Mouse (Mus musculus) intestine, embryonic 14.5 days (tissue): Measurements from ENCODE around the gene Nxph4. TPM values are rescaled to one million over a fixed set of nuclear protein-coding genes. Genes with fewer than 3 reads are reported as not detected.

Source experiments
- ATAC-seq: fragments of 200-750 bp; cut with Nextera tagmentation; replicated peaks from 2 replicates; pipeline ENCODE4 v1.8.0; 2017; ENCODE audit warnings: low read depth, moderate number of reproducible peaks, moderate TSS enrichment, moderate library complexity; ENCODE audit not compliant: low FRiP score, low TSS enrichment
- DNase-seq: peaks from one replicate; pipeline ENCODE4 v3.0.0-alpha.2; 2018; ENCODE audit warnings: low spot score
- H3K27ac ChIP-seq: fragments of 300-500 bp; sonication (generic); 2 replicates; pipeline ENCODE4 v1.5.1; 2014; ENCODE audit warnings: low read depth, mild to moderate bottlenecking, control low read depth
- H3K27me3 ChIP-seq: fragments of 300-500 bp; sonication (generic); replicated peaks from 2 replicates; pipeline ENCODE4 v1.6.1; 2014; ENCODE audit warnings: low read length, control low read depth; ENCODE audit not compliant: control insufficient read depth, insufficient read depth
- H3K36me3 ChIP-seq: fragments of 300-500 bp; sonication (generic); 2 replicates; pipeline ENCODE4 v1.6.1; 2014; ENCODE audit warnings: low read length, control low read depth; ENCODE audit not compliant: control insufficient read depth, insufficient read depth
- H3K4me1 ChIP-seq: fragments of 300-500 bp; sonication (generic); replicated peaks from 2 replicates; pipeline ENCODE4 v1.6.1; 2014; ENCODE audit warnings: low read length, control low read depth, mixed read lengths; ENCODE audit not compliant: control insufficient read depth, insufficient read depth
- H3K4me2 ChIP-seq: fragments of 300-500 bp; sonication (generic); 2 replicates; pipeline ENCODE4 v1.6.1; 2014; ENCODE audit warnings: low read length
- H3K4me3 ChIP-seq: fragments of 300-500 bp; sonication (generic); 2 replicates; pipeline ENCODE4 v1.5.1; 2014; ENCODE audit warnings: low read depth, low read length, control low read depth, mixed read lengths
- H3K9ac ChIP-seq: fragments of 300-500 bp; sonication (generic); 2 replicates; pipeline ENCODE4 v1.6.1; 2014; ENCODE audit warnings: mild to moderate bottlenecking, low read length
- H3K9me3 ChIP-seq: fragments of 300-500 bp; sonication (generic); 2 replicates; pipeline ENCODE4 v1.6.1; 2016; ENCODE audit warnings: low read length, control low read depth; ENCODE audit not compliant: control insufficient read depth
- WGBS: fragments of 180-500 bp; shearing (Covaris S2); extraction: QIAGEN DNeasy Blood & Tissue Kit; methylation state at CpG from one replicate; pipeline ENCODE4 v1.1.7; 2014; 5-methylcytosine and 5-hydroxymethylcytosine counted together
- polyA plus RNA-seq: library from polyadenylated mRNA; unstranded; fragments of >200 nt; fragmentation: Nextera tagmentation; extraction: Ambion mirVana; gene quantifications from 2 replicates; pipeline ENCODE4 v1.2.1, GENCODE M21; 2014

Nxph4 gene
- polyA plus RNA-seq, 1 experiment from 2014 or later, result 5.5 TPM

DNA sequence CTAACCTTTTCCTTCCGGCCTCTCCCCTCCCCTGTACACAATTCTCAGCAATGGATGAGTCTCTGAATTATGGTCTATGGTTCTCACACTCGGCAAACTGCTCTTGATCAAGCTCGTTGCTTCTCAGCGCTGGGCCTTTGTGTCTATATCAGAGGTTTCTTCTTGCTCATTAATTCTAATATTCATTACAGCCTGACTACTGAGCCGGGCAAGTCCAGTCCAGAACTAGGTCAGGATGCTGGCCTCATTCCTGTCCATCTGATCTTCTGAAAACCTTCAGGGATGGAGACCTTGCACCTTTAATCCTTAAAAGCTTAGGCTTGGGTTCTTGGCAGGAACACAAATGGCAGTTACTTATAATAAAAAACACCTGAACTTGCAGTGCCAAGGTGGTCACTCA, 34.8 kb downstream of the Nxph4 start:
- WGBS, result 79% methylated on average over 5 of the region's 5 CpGs
- H3K4me1 ChIP-seq, result no peaks in the 10 kb centered on the region
- H3K9ac ChIP-seq, result no peak overlapping the region
- H3K4me2 ChIP-seq, result no peak overlapping the region
- DNase-seq (no peak), ATAC-seq (no peak)
- no peaks in the 10 kb centered on the region for H3K9me3 ChIP-seq
- H3K4me3 ChIP-seq, result no peak overlapping the region
- no peaks in the 10 kb centered on the region for H3K27me3 ChIP-seq
- no peak overlapping the region for H3K27ac ChIP-seq
- peaks cover 60% of the 10 kb centered on the region for H3K36me3 ChIP-seq

DNA sequence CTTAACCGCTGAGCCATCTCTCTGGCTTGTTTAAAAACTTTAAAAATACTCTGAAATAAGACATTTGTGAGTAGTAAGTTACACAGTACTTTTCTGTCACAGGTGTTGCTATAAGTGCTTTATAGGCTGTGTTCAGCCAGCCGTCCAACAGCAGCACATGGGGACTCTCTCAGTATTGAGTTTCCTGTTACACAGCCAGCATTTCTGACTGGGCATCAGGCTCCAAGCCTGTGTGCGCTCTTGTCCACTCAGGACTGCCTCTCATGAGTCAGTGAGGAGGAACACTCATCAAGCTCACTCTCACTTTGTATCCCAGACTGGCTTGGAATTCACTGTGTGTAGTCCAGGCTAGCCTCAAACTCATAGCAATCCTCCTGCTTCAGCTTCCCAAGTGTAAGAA, 38.2 kb downstream of the Nxph4 start:
- no peak for DNase-seq
- Histone ChIP-seq H3K9ac (no peak overlapping the region), H3K36me3 (peaks cover 92% of the 10 kb centered on the region), H3K27me3 (no peaks in the 10 kb centered on the region), H3K9me3 (no peaks in the 10 kb centered on the region), H3K4me3 (no peak overlapping the region), H3K4me2 (no peak overlapping the region), H3K27ac (no peak overlapping the region), H3K4me1 (no peaks in the 10 kb centered on the region)
- 93% methylated on average over 3 of the region's 3 CpGs for WGBS
- ATAC-seq, result no peak

DNA sequence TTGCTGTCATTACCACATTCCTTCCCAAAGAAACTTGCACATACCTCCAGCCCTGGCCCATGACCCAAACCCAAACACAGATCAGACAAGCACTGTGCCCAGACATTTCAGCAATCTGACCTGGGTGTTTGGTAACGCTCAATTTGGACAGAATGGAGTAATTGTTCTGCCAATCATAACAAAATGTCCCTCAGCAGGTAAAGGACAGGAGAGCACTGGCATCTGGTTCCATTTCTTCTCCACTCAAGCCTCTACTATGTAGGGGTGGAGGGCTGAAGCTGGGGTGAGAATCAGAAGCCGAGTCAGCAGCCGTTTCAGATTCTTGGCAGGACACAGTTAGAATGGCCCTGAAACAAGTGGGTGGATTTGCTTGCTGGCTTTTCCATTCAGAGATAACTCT, 42.2 kb downstream of the Nxph4 start:
- no peak for DNase-seq
- Histone ChIP-seq H3K27ac (no peak overlapping the region), H3K27me3 (no peaks in the 10 kb centered on the region), H3K9ac (no peak overlapping the region), H3K36me3 (peaks cover 88% of the 10 kb centered on the region), H3K4me2 (no peak overlapping the region), H3K4me1 (no peaks in the 10 kb centered on the region), H3K9me3 (no peaks in the 10 kb centered on the region), H3K4me3 (no peak overlapping the region)
- WGBS, result 87% methylated on average over 3 of the region's 3 CpGs
- ATAC-seq, result no peak

DNA sequence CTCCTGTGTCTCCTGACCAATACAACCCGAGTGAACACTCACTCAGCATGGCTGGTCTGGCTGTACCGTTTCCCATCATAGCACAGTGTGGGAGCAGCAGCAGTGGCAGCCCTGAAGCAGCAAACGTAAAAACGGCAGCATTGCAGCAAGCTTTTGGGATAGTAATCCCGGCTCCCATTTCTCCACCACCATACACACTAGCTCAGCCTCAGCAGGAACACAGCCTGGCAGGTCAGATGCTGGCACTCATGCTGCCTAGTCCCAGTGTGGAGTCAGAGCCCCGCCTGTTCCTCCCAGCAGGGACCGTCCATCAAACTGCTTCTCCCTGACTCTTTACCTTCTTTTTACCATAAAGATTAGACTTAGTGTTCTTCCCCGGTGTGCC, 43.2 kb downstream of the Nxph4 start:
- no peak for ATAC-seq
- Histone ChIP-seq H3K4me3 (no peak overlapping the region), H3K4me2 (no peak overlapping the region), H3K27me3 (no peaks in the 10 kb centered on the region), H3K27ac (no peak overlapping the region), H3K9ac (no peak overlapping the region), H3K36me3 (peaks cover 83% of the 10 kb centered on the region), H3K9me3 (no peaks in the 10 kb centered on the region), H3K4me1 (no peaks in the 10 kb centered on the region)
- DNase-seq, result no peak
- 83% methylated on average over 8 of the region's 8 CpGs for WGBS

DNA sequence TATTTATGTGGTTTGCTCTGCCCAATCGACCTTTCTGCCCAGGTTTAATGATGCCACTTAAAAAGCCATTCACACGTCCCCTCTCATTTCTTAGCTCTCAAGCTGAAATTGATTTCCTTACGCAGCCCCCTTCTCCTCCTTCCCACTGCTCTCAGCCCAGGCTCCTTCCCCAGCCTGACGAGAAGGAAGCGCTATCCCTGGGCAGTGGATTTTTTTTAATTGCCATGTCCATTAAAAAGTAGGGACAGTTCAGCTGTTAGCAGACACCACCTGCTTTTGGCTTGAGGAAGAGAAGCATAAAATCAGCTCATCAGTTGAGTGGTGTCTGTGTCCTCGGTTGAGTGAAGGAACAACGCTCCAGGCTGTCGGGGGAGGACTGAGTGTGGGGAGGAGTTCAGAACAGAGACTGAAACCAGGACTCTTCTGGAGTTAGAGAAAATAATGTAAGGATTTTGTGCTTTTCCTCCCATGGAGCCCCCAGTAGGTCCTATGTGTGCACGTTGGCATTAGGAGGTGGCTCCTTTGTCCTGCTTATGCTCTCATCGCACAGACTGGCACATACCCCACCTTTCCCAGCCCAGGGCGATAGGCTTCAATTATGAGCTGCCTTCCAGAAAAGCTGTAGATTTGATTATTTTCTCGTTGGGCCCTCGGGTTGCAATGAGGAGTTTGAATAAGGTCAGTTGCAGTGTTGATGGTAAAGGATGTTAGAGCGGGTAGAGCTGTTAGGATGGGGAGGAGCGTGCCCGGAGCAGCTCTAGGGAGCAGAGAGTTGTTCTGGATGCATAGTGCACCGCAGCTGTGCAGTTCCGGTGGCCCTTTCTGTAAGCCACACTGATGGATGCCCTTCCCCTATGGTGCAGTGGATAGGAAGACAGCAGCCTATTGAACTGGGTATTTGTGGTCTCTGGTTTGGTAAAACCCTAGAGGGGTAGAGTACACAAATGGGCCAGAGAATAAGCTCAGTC, 43.9 kb downstream of the Nxph4 start:
- 82% methylated on average over 18 of the region's 18 CpGs for WGBS
- H3K27me3 ChIP-seq, result no peaks in the 10 kb centered on the region
- ATAC-seq (no peak), DNase-seq (no peak)
- no peak overlapping the region for H3K4me3 ChIP-seq
- no peaks in the 10 kb centered on the region for H3K9me3 ChIP-seq
- H3K36me3 ChIP-seq, result peaks cover 83% of the 10 kb centered on the region
- H3K27ac ChIP-seq, result no peak overlapping the region
- H3K4me1 ChIP-seq, result no peaks in the 10 kb centered on the region
- no peak overlapping the region for H3K4me2 ChIP-seq
- H3K9ac ChIP-seq, result no peak overlapping the region

DNA sequence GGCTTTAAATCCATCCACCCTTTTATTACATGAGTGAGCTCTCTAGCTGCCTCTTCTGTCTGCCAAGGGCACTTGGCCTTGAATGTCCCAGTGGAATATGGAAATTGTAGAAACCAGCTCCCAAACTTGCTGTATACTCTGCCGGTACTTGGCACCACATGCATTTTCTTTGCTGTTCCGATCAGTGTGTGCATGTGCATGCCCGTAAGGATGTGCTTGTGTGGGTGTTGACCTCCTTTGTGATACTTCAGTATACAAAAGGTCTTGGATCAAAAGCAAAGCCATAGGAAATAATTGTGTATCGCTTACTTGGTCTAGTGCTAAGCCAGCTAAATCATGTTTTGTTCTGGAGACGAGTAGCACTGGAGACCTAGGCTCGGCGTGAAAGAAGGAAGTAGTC, 45.5 kb downstream of the Nxph4 start:
- Histone ChIP-seq H3K9me3 (no peaks in the 10 kb centered on the region), H3K27me3 (no peaks in the 10 kb centered on the region), H3K36me3 (peaks cover 84% of the 10 kb centered on the region), H3K9ac (no peak overlapping the region), H3K4me2 (no peak overlapping the region), H3K4me1 (no peaks in the 10 kb centered on the region), H3K27ac (no peak overlapping the region), H3K4me3 (no peak overlapping the region)
- 91% methylated on average over 7 of the region's 7 CpGs for WGBS
- DNase-seq (no peak), ATAC-seq (no peak)

DNA sequence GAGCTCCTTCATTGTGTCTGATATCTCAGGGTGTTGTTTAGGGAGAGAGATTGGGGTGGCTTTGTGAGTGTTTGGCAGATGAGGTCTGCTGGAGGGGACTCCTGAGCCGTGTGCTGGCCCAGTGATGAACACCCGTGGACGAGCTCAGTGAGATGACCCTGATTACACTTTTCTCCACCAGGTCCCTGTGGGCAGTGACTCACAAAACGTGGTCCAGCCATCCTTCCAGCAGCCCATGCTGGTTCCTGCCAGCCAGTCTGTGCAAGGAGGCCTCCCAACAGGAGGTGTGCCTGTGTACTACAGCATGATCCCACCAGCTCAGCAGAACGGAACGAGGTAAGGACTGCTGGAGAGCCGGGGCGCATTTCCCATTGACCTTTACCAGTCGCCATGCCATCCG, 49.1 kb downstream of the Nxph4 start:
- DNase-seq (no peak), ATAC-seq (no peak)
- WGBS, result 87% methylated on average over 10 of the region's 10 CpGs
- Histone ChIP-seq H3K27me3 (no peaks in the 10 kb centered on the region), H3K27ac (no peak overlapping the region), H3K36me3 (peaks cover 53% of the 10 kb centered on the region), H3K4me1 (no peaks in the 10 kb centered on the region), H3K9me3 (no peaks in the 10 kb centered on the region), H3K4me2 (no peak overlapping the region), H3K9ac (no peak overlapping the region), H3K4me3 (no peak overlapping the region)

DNA sequence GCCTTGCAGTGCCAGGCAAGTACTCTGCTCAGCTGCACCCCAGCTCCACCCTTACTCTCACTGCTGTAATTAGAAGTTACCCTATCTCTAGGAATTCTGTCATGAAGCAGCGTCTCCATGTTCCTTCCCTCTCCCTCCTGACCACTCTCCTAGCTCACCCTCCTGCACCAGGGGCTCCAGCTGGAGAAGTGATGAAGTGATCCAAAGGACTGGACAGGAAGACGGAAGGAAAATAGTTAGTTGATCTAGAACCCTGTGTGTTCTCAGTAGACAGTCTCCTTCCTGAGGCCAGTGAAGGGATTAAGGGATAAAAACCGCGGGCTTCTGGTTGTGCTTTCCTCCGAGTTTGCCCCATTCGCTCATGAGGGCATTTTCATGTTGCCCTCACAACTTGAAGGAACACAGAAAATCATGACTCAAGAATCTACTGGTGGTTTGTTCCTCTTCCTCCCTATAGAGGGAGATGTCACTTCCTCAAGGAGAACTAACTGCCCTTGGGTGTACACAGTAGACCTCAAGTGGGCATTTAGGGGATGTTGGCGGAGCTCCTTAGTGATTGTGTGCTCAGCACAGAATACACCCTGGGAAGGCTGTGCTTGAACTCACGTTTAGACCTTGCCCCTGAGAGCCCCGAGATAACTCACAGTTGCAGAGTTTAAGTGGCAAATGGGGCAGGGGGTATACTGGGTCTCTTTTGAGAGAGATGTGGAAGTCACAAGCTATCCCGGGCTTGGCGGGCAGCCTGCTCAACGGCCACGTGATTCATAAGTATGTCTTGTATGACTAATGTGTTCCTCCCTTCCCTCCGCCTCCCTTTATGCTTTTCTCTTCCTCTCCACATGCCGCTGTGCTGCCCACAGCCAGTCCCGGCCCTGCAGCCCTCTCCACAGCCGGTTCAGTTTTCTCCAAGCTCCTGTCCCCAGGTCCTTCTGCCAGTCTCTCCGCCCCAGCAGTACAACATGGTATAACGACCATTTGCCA, 53.2 kb downstream of the Nxph4 start:
- peaks cover 38% of the 10 kb centered on the region for H3K36me3 ChIP-seq
- DNase-seq, result no peak
- H3K4me2 ChIP-seq, result no peak overlapping the region
- ATAC-seq, result no peak
- H3K4me3 ChIP-seq, result no peak overlapping the region
- no peak overlapping the region for H3K27ac ChIP-seq
- H3K9me3 ChIP-seq, result no peaks in the 10 kb centered on the region
- H3K4me1 ChIP-seq, result no peaks in the 10 kb centered on the region
- no peaks in the 10 kb centered on the region for H3K27me3 ChIP-seq
- no peak overlapping the region for H3K9ac ChIP-seq
- WGBS, result 76% methylated on average over 19 of the region's 19 CpGs
